Mouse (Mus musculus) ovary, postnatal 10 days (tissue): ENCODE data around the gene Zfp558.
"Not testable (repeated sequence)": the region's sequence is repeated elsewhere in the genome, so short reads cannot be mapped to it uniquely, and the experiment has no call there.

Source experiments
- DNase-seq: peaks from one replicate; pipeline ENCODE4 v3.0.0; 2022; ENCODE audit warnings: low spot score

Gene Zfp558

GRCm38 (mm10) chr9:18478168-18478567, at the start of gene Zfp558, which contains the start of gene Mbd3l1:
Gene Zfp558 (minus strand): TSS chr9:18478268.
Gene Mbd3l1 (plus strand): TSS chr9:18478359.
- no peak for DNase-seq

GRCm38 (mm10) chr9:18508098-18508497, 30.0 kb upstream of the Zfp558 start:
- no peak for DNase-seq

- peak; percentile 28 for DNase-seq
These were observed 4.5 kb downstream of the Zfp558 start for GRCm38 (mm10) chr9:18473324-18474128.

- DNase-seq: no peak
These were observed 10.1 kb downstream of the Zfp558 start for GRCm38 (mm10) chr9:18468005-18468404.

GRCm38 (mm10) chr9:18467350-18467749, 10.7 kb downstream of the Zfp558 start:
- no peak for DNase-seq

- DNase-seq: no peak
These were observed 21.5 kb downstream of the Zfp558 start for GRCm38 (mm10) chr9:18456520-18456919.

GRCm38 (mm10) chr9:18431687-18432086, 46.4 kb downstream of the Zfp558 start:
- no peak for DNase-seq

GRCm38 (mm10) chr9:18430354-18430753, 47.7 kb downstream of the Zfp558 start, which contains the start of gene Mbd3l2:
Gene Mbd3l2 (plus strand): TSS chr9:18430654.
- no peak for DNase-seq

- DNase-seq: not testable (repeated sequence)
These were observed 65.7 kb downstream of the Zfp558 start for GRCm38 (mm10) chr9:18412371-18412770.
